Mouse (Mus musculus) olfactory bulb, adult 2 months (tissue): ENCODE results near the gene F2rl1.

ENCODE experiments used
- CTCF ChIP-seq: fragments of 200-500 bp; IDR thresholded peaks from 2 replicates; pipeline ENCODE4 v1.5.1; 2012; ENCODE audit warnings: low read depth, mild to moderate bottlenecking, low read length, moderate library complexity; ENCODE audit not compliant: insufficient read depth
- POLR2A ChIP-seq: fragments of 200-500 bp; IDR thresholded peaks from 2 replicates; pipeline ENCODE4 v1.6.1; 2012; ENCODE audit warnings: mild to moderate bottlenecking, low read depth, low read length, moderate library complexity; ENCODE audit not compliant: insufficient read depth

DNA sequence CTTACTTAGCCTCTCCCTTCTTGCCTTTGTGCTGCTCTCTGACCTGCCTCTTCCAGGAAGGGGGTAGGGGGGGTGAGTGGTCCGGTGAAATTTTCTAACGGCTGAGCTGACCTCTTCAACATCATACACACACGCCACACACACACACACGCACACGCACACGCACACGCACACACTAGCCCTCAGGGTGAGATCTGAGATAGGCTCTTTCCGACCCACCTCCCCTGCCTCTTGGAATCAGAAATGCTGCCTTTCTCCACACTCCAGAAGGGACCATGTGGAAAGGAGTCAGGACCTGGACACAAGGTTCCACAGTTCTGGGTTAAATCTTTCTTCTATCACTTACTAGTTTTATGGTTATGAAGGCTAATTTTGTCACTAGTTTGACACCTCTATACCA lies 8.6 kb upstream of the F2rl1 start:
- no peak for TF ChIP-seq POLR2A
- TF ChIP-seq CTCF: no peak
